Mouse (Mus musculus) thymus, adult 2 months (tissue): ENCODE data around the gene Miga2.

Source experiments
- CTCF ChIP-seq: fragments of 200-500 bp; IDR thresholded peaks from 2 replicates; pipeline ENCODE4 v1.5.1; 2012; ENCODE audit warnings: mild to moderate bottlenecking, control low read depth, low read length, moderate library complexity, borderline replicate concordance; ENCODE audit not compliant: control insufficient read depth, poor library complexity, insufficient read depth; ENCODE audit errors: extremely low read depth
- POLR2A ChIP-seq: fragments of 200-500 bp; IDR thresholded peaks from 2 replicates; pipeline ENCODE4 v1.6.1; 2012; ENCODE audit warnings: mild to moderate bottlenecking, low read length, control low read depth, moderate library complexity; ENCODE audit not compliant: control insufficient read depth, poor library complexity, insufficient read depth; ENCODE audit errors: extremely low read depth

GRCm38 (mm10) chr2:30337179-30337578 is 26.9 kb upstream of the Miga2 start:
- no peak for TF ChIP-seq POLR2A
- TF ChIP-seq CTCF: no peak
